Mouse (Mus musculus) erythroblast, embryonic 14.5 days (primary cell): ENCODE data around the gene Snrpf.

Source experiments
- GATA1 ChIP-seq: IDR thresholded peaks from 2 replicates; pipeline ENCODE4 v1.6.1; 2012; ENCODE audit warnings: low read length, inconsistent platforms, mixed read lengths
- TAL1 ChIP-seq: IDR thresholded peaks from 3 replicates; pipeline ENCODE4 v1.6.1; 2012; ENCODE audit warnings: low read length, inconsistent platforms, mixed read lengths

DNA sequence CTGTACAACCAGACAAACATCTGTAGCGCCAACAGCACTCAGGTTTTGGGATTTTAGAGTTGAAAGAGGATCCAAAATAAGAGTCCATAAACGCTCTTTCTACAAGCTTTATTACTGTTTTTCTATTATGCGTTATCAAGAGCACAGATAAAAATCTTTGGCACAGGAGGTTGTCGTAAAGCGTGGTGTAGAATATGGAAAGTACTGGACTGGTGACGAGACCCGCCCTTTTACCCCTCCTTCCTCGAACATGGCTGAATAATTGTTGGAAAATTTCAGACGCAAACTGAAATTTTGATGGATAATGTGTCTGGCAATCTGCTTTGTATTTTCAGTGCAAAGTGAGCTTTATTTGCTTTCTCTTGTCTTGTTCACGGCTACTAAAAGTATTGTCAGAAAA is 34.6 kb upstream of the Snrpf start:
- TF ChIP-seq TAL1 (no peak), GATA1 (no peak)
